Mouse (Mus musculus) spleen, postnatal 36 days (tissue): ENCODE data around the gene Wwp2.
A peak's percentile ranks its signal among the peaks of the same experiment; 100 is the strongest.

Source experiments
- DNase-seq, 2 experiments: peaks; one replicate each; pipeline ENCODE4 v3.0.0; 2022; ENCODE audit warnings: low spot score in 2 of 2, mixed read lengths in 1 of 2

The Wwp2 gene

DNA sequence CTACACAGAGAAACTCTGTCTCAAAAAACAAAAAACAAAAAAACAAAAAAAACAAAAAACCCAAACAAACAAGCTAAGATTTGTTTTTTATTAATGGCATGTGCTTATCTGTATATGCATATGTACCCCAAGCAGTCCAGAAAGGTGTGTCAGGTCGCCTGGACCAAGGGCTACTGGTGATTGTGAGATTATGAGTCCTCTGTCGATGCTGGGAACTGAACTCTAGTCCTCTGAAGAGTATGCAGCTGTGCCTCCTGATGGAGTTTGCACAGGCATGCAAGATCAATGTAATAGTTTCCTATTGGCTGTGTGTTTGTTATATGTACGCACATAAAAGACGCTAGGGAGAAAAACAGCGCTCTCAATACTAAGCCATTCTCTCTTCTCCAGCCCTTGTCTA is 74.0 kb downstream of the Wwp2 start:
- DNase-seq: no peak

DNA sequence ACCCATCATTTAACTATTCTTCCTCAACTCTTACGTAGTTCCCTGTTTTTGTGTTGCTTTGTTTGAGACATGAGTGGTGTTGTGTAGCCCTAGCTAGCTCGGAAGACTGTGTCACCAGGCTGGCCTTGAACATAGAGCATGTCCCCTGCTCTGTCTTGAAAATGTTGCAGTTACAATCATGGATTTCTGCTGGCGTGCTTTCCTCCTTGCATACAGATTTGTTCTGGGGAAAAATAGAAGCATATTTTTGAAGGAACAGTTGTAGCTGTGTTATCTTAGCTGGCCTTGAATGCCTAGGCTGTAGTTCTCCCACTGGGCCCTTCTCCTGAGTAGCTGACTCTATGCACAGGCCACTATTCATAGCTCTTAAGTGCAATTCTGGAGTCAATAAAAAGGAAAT is 74.6 kb downstream of the Wwp2 start:
- no peak for DNase-seq

DNA sequence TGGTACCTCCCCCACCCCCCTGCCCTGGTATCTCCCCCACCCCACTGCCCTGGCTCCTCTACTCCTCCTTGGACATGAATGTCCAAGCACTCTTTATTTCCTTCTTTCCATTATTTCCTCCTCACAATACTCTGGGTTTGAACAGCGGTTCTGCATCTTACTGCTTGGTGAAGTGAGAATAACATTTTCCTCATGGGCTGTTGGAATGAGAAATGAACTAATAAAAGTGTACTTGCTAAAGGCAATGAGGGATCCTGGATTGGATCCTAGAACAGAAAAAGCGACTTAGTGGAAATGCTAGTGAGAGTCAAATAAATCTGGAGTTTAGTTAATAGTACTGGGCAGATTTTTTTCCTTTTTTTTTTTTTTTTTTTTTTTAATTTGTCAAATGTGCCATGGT is 77.1 kb downstream of the Wwp2 start:
- no peak for DNase-seq

DNA sequence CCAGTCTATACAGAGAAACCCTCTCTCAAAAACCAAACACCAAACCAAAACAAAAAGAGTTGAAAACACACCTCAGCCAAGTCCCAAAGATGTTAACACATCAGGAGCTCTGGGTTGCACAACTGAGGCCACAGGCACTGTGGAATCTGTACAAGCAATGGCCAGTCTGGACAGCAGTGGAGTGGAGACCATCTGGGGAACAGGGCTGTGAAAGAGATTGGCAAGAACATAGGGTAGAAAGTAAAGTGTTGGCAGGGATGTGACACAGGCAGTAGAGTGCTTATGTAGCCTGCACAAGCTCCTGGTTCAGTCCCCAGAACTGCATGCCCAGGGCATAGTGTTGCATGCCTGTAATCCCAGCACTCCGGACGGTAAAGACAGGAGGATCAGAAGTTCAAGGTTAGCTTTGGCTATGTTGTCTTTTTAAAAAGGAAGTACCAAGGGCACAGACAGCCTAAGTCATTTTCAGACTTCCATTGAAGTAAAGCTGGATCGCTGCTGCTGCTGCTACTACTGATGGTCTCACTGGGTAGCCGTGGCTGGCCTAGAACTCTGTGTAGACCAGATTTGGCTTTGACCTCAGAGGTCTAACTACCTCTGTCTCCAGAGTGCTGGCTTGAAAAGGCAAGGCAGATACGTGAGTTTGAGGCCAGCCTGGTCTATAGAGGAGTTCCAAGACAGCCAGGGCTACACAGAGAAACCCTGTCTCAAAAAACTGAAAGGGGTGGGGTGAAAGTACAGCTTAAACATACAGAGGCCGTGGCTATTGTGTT is 79.0 kb downstream of the Wwp2 start:
- DNase-seq: no peak

DNA sequence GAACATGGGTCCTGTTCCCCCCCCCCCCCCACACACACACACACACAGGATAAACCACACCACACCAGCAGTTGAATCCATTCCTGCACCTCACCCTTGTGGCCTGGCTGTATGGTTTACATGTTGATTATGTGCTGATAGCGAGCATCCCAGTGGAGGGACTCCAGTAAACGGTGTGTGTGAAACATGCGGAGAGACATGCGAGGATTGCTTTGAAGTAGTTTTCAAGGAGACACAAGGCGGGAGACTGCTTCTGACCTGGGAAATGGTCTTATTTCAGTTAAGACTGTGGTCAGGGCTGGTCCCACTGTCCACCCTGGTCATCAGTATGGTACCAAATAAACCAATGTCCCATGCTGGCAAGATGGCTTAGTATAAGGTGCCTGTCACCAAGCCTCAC is 82.6 kb downstream of the Wwp2 start:
- DNase-seq: no peak

DNA sequence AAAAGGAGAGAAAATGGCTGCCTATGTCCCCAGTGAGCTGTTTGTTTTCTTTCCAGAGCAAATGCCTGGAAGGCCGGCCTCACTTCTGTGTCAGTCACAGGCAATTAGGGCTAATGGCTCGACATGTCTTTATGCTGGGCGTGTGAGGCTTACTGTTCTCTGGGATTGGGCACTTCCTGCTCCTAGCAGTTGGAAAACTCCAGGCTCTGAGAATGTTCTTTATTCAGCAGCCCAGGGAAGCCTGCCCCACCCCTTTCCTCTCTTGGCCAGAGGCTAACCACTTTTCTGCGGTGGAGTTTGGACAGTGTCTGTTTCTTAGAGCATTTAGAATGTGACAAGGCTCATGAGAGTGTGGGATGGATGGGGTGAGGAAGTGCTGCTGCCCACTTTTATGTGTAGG is 83.7 kb downstream of the Wwp2 start:
- no peak for DNase-seq

DNA sequence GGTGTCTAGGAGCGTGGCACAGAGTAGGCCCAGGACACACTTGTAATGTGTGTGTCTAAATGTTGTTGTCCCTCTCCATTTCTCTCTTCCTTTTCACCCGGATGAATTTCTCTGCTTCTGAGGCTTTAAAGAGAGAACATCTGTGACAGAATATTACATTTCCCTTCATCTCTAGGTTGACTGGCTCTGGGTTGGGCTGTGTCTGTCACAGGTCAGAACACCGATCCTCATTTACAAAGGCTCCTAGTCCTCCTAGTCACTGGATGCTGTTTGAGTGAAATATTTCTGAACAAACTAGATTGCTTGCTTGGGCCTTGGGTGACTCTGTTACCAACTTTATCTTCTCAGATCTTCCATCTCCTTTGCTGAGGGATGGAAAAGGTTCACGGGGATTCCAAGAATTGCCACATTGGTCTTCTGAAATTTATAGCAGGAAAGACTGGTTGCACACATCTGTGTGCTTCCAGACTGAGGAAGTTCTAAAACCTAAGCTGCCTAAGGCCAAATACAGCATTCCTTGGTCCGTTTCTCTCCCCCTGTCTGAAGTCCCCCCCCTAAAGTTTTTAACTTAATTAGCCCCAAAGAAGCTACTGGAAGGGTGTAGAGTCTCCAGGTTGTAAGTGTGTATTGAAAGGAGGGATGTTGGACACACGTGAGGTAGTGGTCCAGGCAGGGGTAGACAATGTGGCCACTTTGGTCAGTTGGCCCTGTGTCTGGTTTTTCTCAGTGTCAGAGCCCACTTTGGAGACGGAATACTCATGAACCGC is 85.8 kb downstream of the Wwp2 start:
- no peak for DNase-seq

DNA sequence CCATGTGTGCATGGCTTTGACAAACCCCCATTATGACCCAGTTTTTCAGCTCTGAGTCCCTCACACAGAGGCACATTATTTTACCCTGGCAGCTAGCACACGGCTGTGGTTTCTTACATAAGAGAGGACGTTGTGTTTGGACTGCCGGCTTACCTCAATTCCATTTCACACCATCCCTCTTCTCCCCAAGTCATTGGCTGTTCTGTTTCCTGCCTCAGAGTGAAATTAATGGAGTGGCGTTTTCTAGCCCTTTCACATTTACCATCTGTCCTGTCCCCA is 86.3 kb downstream of the Wwp2 start:
- DNase-seq: no peak

DNA sequence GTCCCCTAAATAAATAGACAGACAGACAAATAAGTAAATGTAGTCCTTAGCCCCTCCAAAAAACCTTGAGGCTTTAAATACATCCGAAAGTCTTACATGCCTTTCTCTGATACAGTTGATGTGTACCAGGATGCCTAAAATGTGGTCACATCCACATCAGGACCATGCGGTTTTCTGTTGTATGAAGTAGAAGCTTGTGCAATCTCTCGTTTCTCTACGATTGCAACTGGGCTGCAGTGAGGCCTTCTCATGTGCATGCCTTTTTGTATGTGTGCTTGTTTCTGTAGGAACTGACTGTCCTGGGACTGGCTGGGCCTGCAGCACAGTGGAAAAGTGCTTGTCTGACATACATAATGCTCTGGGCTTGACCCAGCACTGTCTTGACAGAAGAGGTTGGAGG is 88.4 kb downstream of the Wwp2 start:
- no peak for DNase-seq

DNA sequence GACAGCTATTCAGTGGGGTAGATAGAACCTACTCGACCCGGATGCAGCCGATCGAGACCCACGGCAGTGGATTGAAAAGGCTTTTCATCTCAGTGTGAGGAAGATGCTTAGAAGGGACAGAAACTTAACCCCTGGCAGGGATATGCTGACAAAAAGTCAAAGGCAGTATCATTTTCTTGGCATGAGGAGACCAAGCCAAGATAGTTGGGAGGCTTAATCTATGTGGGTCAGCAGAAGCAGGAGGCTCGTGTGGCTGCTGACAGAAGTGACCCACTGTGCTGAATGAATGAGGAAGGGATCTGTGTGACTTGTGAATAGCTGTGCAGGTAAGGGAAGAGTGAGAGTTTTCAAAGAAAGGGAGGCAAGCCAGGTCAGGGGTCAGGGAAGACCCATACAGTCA is 92.6 kb downstream of the Wwp2 start:
- no peak for DNase-seq

DNA sequence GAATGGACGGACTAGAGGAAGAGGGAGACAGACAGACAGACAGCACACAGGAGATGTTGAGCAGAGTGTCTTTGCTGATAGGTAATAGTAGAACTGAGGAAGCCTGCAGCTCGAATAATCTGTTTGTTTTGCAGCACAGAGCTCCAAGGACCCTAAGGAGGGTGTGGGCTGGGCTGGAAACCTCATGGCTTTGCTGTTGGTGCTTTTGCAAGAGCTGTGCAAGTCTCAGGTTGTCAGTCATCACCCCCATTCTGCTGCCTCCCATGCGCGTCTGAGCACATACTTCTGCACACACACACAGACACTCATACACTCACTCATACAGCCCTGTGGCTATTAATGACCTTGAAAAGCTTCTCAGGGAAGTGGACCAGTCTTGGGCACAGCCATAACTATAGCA is 101.3 kb downstream of the Wwp2 start:
- no peak for DNase-seq

DNA sequence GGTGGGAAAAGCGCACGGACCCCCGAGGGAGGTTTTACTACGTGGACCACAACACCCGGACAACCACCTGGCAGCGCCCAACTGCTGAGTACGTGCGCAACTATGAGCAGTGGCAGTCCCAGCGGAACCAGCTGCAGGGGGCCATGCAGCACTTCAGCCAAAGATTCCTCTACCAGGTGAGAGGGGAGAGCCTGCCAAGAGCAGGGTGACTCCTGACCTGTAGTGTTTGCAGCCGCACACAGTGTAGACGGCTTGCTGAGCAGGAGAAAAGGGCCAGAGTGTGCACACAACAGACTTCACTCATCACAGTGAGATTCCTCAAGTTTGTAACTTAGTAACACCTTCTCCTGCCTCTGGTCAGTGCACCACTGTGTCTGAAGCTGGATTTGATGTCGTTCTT is 104.5 kb downstream of the Wwp2 start:
- DNase-seq: no peak

DNA sequence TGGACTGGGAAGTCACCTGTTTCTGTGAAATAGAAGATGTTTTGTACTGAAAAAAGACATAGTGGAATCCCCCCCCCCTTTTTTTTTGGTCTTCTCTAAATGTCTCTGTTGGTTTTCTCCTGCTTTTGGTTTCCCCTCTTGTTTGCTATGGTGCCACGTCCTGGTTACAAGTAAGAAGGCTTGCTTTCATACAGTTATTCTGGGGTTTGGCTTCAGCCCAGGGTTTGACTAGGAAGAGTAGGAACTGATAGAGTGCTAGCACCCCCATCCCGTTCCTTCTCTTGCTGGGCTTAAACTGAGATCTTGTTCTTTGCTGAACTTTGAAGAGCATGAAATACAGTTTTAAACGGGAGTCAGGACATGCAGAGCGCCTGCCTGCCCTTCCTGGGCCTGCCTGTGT is 105.2 kb downstream of the Wwp2 start:
- DNase-seq: no peak

DNA sequence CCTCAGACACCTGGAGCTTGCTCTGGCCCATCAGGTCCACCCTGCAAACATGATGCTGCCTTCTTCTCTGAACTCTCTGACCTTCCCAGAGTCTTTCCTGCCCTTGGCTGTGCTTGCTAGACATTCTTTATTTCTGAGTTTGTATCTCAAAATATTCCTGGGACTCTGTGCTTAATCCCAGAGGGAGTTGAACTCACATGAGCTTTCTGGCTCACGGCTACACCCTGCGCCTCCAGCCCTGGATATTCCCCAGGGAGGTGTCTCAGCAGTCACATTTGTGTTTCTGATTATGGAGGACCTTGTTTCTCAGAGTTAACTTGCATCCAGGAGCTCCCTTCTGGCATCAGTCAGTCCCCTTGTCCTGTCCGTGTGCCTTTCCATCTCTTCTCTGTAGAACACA is 106.0 kb downstream of the Wwp2 start:
- no peak for DNase-seq

DNA sequence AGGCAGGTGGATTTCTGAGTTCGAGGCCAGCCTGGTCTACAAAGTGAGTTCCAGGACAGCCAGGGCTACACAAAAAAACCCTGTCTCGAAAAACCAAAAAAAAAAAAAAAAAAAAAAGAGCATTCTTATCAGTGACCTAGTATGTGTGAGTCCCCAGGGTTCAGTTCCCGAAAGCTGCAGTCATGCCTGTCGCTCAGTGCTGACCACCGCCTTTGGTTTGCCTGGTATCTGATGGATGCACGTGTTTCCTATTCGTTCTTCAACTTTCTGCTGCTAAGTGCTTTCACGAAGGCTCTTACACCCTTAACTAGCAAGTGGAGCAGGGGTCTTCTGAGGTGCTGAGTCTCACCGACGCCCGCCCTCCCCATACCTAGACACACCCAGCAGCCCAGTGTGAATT is 107.5 kb downstream of the Wwp2 start:
- no peak for DNase-seq

DNA sequence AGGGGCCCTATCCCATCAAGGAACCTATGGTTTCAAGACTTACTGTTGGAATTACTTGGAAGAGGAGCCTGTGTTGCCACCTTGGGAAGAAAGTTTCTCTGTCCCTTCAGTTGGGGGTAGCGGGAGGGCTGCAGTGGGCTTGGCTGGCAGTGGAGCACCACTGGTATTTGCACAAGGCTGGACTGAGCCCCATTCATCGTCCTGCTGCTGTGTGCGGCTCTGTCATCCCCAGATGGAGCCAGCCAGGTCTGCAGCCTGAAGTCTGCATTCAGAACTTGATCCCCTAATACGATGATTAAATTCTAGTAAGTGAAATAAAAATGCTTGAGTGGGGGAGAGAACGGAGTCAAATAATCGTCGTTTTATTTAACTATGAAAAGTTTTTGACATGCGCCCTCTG is 108.0 kb downstream of the Wwp2 start:
- DNase-seq: no peak

DNA sequence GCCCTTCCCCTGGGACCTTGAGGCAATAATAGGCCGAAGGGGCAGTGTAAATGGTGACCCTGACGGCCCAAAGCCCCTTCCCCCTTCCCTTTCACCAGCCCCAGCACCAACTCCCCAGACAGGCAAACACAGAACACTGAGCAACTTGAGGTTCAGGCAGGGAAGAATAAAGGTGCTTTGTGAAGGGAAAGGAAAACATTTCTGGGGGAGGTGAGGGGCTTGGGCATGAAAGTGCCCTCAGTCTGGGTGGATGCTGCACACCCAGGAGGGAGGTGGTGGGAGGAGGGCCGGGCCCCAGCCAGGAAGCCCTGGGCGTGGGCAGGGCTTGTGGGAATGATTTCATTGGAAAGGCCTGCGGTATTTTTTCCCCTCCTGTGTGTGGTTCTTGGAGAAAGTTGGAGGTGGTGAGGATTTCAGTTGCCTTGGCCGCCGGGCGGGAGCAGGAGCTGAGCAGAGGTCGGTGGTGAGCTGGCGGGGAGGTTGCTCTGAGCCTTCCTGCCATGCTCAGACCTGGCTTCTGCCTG is 108.5 kb downstream of the Wwp2 start:
- no peak for DNase-seq

DNA sequence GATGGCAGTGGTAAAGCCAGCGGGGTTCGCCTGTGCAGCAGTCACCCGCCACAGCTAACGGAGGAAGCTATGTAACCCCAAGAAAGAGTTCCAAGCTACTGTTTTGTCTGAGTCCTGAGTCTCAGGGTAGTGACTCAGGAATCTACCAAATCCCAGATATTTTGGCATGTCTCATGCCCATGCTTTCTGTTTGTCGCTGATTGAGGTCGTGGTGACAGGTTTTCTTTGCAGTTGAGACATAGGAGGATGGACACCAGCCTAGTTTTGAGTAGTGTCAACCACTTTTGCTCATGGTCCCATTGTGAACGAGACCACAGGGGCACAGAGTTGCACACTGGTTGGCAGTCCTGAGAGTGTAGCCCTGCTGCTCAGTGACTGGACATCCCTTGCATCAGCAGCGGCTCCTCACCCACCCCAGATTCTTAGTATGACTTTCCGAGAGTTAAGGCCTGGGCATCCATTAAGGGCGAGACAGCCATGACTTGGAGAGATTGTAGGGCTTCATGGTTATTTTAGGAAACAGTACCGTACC is 109.5 kb downstream of the Wwp2 start:
- DNase-seq: no peak

DNA sequence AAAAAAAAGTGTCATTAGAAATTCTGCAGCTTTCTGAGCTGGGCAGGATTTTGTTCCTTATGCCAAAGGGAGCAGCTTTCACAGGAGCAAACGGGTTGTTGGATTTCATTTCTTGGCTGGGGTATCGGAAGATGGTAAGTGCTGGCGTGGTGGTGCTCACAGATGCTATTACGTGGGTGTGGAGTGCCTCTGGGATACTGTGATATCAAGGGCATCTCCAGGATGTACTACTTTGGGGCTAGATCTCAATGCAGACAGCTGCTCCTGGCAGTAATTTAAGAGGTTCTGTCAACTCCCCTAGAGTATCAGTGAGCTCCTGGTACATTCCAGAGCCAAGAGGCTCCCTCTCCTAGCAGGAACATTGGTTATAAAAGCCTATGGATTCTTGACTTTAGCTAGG is 110.0 kb downstream of the Wwp2 start:
- DNase-seq: no peak

DNA sequence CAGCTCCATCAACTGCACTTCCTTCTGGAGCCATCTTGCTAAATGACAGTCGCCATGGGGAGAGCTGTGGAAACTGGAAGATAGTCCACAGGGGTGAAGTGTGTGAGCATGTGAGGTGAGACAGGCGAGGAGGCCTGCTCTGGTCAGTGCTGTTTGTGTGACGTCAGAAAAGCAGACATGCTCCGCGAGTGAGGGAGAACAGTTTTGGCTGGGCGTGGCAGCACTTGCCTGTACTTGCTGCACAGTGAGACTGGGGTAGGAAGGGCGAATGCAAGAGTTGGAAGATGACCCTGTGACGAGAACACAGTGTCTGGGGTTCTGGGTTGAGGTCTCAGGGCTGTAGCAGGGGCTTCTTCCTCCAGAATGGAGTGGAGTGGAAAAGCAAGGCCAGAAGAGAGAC is 110.7 kb downstream of the Wwp2 start:
- DNase-seq: no peak

DNA sequence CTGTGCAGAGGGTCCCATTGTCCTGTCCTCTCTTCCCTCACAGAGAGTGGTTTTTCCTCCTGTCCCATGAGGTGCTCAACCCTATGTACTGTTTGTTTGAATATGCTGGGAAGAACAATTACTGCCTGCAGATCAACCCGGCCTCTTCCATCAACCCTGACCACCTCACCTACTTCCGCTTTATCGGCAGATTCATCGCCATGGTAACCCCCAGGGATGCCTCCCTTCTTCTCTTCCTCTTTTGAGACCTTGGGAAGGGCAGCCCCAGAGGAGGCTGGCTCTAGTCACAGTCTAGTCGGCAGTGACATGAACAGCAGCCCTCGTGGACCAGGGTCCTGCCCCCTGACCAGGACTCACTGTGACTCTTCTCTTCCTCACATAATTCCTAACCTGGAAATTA is 116.1 kb downstream of the Wwp2 start:
- DNase-seq: peak; percentile 65 to 76

DNA sequence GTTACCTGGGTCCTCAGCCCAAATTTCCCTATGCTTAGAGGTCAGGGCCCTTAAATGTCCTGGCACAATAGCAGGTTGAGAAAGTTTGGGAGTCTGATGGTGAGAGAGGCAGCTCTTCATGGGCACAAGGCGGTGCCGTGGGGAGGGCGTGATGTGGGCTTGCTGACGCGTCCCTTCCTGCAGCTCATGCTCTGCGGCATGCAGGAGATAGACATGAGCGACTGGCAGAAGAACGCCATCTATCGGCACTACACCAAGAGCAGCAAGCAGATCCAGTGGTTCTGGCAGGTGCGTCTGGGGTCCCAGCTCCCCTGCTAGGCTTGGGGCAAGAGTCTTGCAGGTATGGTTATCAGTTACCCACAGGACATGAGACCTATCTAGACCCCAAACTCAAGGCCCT is 119.1 kb downstream of the Wwp2 start:
- DNase-seq: peak in 1 of 2 experiments; percentile 37

DNA sequence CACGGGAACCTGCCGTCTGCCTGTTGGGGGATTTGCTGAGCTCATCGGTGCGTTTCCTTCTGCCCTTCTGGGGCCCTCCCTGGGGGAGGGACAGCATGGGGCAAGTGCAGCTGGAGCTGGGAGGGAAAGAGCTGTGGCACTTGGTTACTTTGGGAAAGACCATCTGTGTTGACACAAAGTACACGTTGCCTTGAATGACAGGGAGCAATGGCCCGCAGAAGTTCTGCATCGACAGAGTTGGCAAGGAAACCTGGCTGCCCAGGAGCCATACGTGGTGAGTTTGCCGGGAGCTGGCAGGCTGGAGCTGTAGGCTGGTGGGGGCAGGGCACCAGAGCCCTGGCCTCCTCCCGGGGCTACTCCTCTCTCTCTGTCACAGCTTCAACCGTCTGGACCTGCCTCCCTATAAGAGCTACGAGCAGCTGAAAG is 120.4 kb downstream of the Wwp2 start:
- DNase-seq: no peak
